Mouse (Mus musculus) mouse trophoblast stem cell (cell line): ENCODE data around the gene Dnajc15.
"Not testable (repeated sequence)": the region's sequence is repeated elsewhere in the genome, so short reads cannot be mapped to it uniquely, and the experiment has no call there.

ENCODE experiments used
- in situ Hi-C, 2 experiments: fragments of 300-500 bp; cut with MseI, MboI; formaldehyde crosslinking; loops; 2 replicates in 1 of 2; 3 replicates in 1 of 2; pipeline ENCODE4 v1.15.1; 2025

The Dnajc15 gene

DNA sequence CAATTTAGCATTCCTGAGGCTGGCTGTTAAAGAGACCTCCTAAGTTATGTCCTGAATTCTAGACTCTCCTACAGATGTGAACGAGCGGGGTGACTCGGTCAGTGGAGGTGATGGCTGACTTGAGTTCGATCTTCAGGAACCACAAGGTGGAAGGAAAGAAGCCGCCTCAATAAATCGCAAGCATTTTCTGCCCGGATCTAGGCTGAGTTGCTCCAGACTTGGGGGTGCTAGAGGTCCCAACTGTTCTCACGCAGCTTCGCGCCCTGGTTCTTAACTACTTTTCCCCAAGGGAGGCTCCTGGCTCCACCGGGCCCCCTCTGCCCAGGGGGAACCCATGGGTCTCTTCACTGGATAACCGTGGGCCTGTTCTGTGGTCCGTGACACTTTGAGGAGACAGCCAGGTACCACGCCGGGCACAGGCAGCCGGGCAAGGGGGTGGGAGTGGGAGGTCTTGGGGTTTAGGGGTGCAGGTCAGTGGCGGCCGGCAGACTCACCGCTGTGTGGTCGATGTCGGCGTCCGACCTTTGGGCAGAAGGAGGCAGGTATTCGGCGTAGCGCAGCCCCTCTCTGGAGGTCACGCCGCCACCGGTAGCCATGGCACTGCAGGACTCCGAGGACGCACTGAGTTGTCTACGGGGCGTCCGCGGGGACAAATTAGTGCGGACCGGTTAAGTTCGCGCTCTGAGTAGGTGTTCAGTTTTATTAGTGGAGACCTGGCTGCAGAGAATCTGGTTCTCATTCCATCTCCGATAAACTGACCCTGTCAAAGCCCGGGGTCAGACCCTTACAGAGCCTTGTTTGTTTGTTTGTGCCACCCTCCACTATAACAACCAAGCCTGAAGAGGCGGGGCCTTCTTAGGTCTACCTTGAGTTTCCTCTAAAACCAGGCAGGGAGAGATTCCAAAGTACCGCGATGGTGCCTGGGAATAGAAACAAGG lies at the start of gene Dnajc15:
Gene Dnajc15 (minus strand): TSS at position 822 of the 938 bp plus-strand sequence.
- in situ Hi-C loops, result no loop called here

DNA sequence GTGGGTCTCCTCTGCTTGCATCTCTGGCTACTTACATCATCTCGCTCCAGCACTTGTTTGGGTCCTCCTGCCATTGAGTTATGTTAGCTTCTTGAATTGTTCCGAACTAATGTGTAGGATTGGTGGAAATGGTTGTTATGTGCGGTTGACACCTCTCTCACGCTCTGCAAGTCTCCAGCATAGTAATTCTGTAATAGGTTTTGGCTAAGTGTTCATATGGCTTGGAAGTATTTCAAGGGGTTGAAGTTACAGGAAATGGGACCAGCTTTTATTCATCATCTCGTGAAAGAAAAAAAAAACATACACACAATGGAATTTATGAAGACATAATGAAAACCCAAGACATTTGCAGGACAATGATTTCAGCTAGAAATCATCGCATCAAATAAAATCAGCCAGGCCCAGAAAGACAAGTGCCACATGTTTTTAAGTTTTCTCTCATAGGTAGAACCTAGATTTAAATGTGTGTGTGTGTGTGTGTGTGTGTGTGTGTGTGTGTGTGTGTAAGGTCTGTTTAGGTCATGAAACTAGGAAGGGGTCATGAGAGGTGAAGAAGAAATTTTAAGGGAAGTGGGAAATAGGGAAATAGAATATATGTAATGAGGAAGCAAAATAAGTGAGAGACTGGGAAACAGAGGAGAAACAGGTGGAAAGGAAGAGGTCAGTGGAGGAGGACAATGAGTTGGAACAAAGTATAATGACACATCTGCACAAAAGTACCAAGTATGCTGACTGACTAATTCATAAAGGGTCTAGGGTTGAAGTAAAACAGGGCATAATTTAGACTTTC lies 48.3 kb upstream of the Dnajc15 start:
- in situ Hi-C loops, result loop anchor here in 1 of 2 experiments (10.0 kb wide), 1 partner anchor 778 kb away; no protein-coding TSS in a partner anchor

DNA sequence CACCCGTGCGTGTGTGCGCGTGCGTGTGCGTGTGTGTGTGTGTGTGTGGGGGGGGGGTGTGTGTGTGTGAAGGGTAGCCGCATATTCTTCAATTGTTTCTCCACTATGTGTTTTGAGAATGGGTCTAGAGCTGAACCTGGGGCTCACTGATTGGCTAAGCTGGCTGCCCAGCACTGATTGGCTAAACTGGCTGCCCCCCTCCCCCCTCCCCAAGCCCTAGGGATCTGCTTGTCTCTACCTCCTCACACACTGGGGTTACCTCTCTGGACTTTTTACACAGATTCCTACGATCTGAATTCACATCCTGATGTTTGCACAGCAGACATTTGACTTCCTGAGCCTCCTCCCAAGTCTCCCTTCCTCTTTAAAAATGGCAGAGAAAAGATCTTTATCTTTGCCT lies 46.7 kb upstream of the Dnajc15 start:
- in situ Hi-C loops, result loop anchor here in 1 of 2 experiments (10.0 kb wide), 1 partner anchor 777 kb away; no protein-coding TSS in a partner anchor

DNA sequence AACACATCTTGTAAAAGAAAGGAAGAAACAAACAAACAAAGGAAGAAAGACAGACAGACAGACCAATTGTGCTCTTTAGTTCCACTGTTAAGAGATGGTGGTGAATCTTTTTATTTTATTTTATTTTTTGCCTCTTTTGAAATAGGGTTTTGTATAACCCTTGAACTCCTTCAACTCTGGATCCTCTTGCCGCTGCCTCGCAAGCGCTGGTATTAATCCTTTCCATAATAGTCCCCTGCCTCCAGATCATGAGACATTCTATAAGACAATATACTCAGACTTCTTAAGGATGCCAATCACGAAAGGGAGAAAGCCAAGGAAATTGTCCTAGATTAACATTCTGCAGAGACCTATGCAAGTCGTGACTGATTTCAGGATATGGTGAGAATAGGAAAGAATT lies 40.9 kb upstream of the Dnajc15 start:
- in situ Hi-C loops, result no loop called here

DNA sequence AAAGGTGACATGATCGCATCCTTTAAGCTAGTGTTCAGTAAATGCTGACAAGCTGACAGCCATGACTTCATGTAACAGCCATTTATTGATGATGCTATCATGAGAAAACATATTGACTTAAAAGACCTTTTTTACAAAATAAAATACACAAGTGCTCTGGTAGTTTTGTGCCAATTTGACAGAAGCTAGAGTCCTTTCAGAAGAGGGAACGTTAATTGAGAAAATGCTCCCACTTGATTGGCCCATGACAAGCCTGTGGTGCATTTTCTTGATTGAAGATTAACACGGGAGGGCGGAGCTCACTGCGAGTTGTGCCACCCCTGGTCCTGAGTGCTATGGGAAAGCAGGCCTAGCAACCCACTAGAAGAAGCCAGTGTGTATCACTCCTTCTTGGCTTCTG lies 31.7 kb upstream of the Dnajc15 start:
- in situ Hi-C loops, result no loop called here

DNA sequence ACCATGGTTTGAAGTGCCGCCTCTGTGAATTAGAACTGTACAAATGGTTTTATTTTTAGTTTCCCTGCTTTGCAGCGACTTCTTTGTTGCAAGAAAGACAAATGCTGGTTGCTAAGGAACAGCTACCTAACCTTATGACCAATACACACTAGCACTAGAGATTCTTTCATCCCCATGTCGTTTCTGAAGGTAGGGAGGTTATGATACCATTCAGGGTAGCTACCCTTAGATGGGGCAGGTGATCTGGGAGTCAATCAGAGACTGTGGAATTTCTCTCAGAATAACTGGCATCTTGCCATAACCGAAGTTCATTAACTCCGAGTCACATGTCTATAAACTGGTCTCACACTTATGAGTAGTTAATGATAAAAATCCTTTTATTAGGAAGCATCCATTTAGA lies 30.5 kb upstream of the Dnajc15 start:
- in situ Hi-C loops, result no loop called here

DNA sequence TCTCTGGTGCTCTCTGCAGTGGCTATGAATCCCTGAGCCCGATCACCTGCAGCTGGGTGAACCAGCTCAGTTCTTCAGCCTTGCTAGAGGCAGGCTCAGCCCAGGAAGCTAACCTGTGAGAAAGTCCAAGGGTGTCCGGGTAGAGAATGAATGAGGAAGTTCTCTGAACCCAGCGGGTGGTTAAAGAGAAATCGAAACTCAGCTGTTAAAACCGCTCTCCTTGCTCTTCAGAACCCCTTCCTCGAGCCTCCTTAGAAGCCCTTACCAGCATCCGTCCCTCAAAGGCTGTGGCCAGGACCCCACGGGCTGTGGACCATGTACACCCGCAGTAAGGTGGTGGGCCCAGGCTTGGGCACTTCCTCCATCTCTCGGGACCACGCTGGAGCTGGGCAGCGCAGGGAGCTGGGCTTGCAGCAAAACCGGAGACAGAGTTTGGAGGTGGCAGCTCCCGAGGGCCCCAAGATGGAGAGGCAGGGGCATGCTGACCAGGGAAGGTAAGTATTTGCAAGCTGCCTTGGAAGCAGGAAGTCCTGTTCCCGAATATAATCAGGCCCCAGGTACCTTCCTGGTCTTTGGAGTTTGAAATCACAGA lies 29.3 kb upstream of the Dnajc15 start, which contains the start of gene Epsti1:
Gene Epsti1 (plus strand): TSS at position 69 of the 592 bp plus-strand sequence.
- in situ Hi-C loops, result no loop called here

DNA sequence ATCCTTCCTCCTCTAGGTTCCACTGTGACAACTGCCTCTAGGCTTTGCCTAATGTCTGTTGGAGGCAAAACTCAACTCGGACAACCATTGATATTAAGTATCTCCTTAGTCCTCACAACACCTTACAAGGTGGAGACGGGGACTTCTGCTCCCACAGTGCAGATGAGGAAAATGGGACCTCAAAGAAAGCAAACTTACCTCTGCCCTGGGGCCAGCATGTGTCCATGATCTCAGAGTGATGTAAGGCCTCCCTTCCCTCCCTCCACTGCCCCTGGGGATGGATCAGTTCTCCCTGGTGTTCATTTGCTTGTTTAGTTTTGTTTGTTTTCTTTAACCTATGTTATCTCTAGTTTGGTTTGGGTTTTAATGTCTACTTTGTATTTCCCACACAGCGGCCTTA lies 27.6 kb upstream of the Dnajc15 start:
- in situ Hi-C loops, result no loop called here

DNA sequence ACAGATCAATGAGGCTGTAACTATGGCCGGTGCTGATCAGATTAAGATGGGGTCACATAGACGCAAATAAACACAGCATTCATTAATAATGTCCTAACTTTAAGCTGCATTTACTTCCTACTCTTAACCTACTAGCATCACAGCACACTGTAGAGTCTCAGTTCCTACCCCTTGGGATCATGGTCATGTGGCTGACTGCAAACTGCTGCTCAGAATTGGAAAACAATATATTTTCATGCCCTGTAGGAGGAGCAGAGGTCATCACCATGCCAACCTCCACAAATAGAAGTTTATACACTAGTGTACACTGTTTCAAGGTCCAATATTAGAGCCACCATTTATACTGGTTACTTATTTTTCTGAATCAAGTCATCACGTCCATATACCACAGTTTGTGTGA lies 21.0 kb upstream of the Dnajc15 start:
- in situ Hi-C loops, result no loop called here

DNA sequence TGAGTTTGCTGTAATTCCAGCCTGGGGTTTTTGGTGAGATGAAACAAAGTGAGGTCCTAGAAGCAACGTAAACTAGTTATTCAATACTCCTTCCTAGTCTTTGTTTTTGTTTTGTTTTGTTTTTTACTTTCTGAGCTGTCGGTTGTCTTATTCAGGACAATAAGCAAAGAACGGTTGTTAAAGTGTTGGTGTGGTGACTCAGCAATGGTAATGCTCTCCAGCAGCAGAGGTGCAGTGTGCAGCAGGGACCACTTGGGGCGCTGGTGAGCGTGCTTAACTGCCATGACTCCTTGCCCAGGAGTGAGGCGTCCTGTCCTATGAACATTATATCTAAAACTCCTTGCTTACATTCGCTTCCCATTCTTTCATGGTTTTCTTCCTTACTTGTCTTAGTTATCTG lies 15.0 kb upstream of the Dnajc15 start:
- in situ Hi-C loops, result no loop called here

DNA sequence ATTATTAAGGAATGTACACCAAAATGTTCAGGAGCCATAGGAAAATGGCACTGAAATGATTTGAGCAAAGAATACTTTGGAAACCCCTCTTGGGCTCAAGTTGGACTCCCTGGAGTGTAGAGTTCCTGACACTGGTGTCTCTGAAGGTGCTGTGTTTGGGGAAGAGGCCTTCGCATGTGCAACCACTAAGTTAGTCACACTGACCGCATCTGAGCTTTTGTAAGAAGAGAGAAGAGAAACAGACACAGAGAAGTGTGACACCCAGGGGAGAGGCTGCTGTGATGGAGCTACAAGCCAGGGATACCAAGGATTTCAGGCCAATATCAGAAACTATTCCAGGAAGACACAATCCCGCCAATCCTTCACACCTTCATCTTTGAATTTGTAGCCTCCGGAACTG lies 12.0 kb upstream of the Dnajc15 start:
- in situ Hi-C loops, result no loop called here

DNA sequence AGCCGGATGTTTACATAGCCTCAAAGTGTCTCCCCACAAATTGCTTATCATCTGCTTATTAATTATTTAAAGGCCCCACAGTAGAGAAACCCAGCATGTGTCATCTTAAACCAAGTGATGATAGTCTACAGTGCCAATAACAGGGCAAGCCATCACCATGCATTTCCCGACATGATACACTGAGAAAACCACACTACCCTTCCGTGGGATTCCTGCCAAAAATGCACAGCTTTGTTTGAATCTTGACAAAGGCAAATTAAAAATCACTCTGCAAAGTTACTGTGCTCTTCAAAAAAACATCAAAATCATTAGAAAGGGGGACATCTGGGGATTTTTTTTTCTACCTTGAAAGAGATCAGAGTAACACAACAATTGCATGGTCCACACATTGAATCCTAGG lies 11.5 kb upstream of the Dnajc15 start:
- in situ Hi-C loops, result no loop called here

DNA sequence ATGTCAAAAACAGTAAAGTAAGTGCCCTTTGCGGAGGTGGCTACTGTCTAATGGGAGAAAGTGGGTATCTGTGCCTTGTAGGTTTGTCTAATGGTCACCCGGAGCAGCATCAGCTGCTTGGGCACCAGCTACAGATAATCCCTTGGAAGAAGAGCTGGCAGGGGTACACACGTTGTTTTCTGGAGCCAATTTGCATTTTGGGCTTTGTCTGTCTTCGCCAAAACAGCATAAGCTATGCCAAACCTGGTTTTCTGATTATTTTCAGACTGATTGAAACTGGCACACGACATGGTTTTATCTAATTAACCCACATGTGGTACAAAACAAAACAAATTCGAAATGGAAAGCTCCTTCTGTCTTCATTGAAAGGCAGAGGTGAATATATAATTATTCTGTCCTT lies 7.7 kb upstream of the Dnajc15 start:
- in situ Hi-C loops, result no loop called here

DNA sequence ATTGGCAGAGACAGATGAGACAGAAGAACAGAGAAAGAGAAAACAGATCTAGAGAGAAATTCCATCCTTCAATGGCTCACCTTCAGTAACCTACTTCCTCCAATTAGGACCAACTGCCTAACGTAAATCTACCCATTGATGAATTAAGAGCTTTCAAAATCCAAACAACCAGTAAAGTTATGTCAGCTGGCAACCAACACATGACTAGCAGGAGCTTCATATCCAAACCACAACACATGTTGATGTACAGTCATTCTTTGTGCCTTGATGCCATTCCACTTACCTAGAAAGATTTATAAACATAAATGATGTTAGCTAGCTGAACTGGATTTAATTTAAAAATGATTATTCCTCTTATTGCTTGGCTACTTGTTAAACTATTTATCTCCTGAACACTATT lies 7.1 kb upstream of the Dnajc15 start:
- in situ Hi-C loops, result no loop called here

DNA sequence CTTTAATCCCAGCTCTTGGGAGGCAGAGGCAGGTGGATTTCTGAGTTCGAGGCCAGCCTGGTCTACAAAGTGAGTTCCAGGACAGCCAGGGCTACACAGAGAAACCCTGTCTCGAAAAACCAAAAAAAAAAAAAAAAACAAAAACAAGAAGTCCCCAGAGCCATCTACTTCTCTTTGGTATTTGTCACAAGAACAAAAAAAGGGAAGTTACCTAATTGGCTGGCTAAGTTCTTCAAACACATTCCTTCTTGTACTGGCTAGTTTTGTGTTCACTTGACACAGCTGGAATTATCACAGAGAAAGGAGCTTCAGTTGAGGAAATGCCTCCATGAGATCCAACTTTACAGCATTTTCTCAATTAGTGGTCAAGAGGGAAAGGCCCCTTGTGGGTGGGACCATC lies 3.0 kb upstream of the Dnajc15 start:
- in situ Hi-C loops, result not testable (repeated sequence)

DNA sequence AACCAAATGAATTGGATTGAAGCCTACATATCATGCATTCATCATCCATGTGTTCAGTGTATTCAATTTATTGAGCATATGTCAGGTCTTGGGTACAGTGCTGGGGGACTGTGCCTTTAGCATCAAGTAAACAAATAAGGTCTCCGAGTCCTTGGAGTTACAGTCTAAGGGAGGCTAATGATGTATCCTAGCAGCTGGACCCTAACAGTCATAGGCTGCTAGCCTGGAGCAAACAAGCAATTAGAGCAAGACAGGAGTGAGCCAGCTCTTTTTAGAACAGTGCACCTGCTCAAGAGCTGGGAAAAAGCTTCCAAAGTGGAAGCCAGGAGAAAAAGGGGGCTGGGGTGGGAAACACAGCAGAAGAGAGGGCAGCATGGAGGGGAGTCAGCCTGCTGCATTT lies 1.3 kb upstream of the Dnajc15 start:
- in situ Hi-C loops, result no loop called here

DNA sequence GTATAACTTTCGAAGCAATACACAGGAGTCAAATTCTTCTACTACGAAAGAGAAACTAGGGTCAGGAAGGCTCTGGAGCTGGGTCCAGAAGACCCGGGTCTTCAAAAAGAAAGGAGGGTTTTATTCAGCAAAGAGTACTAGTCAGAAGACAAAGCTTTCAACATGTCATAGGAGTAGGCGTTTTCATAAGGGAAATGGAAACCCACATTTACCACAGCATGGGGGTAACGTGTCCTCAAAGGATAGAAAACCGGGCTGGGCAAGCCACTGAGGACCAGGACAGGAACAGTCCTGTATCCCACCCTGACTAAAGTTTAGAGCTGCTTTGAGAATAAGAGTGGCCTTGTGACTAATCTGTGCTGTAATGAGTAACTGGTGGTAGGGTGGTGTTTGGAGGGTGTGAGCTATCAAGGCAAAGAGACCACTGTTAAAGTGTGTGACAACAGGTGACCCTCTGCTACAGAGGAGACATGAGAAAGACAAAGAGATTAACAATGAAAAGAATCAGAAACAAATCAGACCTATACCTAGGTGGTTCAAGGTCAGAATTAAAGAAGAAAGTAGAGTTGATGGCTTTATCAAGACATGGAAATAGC lies 3.4 kb downstream of the Dnajc15 start:
- in situ Hi-C loops, result no loop called here

DNA sequence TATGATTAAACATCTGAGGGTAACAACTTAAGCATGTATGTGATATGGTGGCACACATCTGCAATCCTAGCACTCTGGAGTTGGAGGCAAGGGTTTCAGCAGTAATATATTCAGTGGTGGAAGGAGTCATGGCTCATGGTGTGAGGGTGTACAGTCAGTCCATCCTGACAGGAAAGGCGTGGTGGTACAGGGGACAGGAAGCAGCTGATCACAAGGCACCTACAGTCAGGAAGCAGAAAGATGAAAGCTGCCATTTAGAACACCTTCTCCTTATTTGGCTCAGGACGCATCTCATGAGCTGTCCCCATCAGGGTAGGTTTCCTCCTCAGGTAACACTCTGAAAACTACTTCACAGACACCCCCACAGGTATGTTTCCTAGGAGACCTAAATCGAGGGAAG lies 4.0 kb downstream of the Dnajc15 start:
- in situ Hi-C loops, result no loop called here

DNA sequence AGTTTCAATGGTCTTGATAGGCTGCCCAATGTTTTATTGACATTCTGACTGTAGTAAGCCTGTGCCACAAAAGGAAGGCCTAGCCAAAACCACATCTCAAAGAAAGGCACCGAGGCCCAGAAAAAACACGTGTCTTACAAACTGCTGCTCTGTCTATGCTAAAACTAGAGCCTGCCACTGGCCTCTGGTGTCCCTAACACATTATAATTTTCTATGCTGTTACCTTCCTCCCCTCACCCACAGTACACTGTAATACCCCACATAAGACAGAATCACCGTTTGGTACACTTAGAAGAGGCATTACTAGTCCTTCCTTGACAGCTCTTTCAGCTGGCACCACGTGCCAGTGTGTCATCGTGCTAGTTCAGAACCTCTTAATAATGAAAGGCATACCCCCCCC lies 7.3 kb downstream of the Dnajc15 start:
- in situ Hi-C loops, result no loop called here

DNA sequence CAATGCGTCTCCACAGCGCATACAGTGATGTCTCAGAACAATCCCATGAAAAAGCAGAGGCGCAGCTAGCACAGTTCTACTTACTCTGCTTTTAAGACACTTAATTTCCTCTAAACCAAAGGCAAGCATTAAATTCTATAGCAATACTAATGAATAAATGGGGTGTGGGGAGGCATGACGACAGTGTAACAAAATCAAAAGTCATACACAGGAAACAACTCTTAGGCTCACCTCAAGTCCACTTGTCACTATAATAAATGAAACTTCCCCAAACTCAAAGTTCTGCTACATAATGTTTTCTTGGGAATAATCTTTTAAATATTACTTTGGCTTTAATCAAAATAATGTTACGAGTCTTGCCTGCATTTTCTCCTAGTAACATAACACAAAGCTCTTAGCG lies 10.4 kb downstream of the Dnajc15 start:
- in situ Hi-C loops, result no loop called here

DNA sequence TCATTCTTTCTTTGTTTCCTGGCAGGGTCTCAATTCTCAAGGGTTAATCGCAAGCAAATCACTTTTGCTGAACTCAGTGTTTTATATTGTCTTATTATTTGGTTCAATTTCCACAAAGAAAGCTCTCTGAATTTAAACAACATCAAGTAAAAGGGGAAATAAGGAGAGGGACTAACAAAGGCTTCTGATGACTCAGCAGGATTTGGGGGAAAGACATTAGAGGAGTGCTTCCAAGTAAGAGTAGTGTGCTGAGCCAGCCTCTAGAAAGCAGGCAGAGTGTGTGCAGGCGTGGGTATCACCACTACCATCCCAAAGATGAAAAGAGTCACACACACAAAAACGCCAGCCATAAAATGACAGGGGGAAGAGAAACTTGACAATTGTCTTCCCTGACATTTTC lies 10.9 kb downstream of the Dnajc15 start:
- in situ Hi-C loops, result no loop called here
